Mouse (Mus musculus) midbrain, embryonic 10.5 days (tissue): Measurements from ENCODE around the gene Rbm47. TPM values are rescaled to one million over a fixed set of nuclear protein-coding genes. Genes with fewer than 3 reads are reported as not detected.

Experiments
- DNase-seq: peaks from one replicate; pipeline ENCODE4 v3.0.0-alpha.2; 2017; ENCODE audit warnings: low spot score
- H3K27ac ChIP-seq: fragments of 300-500 bp; sonication (generic); replicated peaks from 2 replicates; pipeline ENCODE4 v1.5.1; 2016; ENCODE audit warnings: mild to moderate bottlenecking
- H3K27me3 ChIP-seq: fragments of 300-500 bp; sonication (generic); 2 replicates; pipeline ENCODE4 v1.6.1; 2016; ENCODE audit warnings: low read depth, mild to moderate bottlenecking; ENCODE audit not compliant: poor library complexity, severe bottlenecking
- H3K36me3 ChIP-seq: fragments of 300-500 bp; sonication (generic); 2 replicates; pipeline ENCODE4 v1.6.1; 2016; ENCODE audit warnings: mild to moderate bottlenecking, moderate library complexity
- H3K4me1 ChIP-seq: fragments of 300-500 bp; sonication (generic); 2 replicates; pipeline ENCODE4 v1.6.1; 2016
- H3K4me3 ChIP-seq: fragments of 300-500 bp; sonication (generic); 2 replicates; pipeline ENCODE4 v1.5.1; 2016; ENCODE audit warnings: mild to moderate bottlenecking, moderate library complexity
- H3K9me3 ChIP-seq: fragments of 300-500 bp; sonication (generic); replicated peaks from 2 replicates; pipeline ENCODE4 v1.6.1; 2016; ENCODE audit warnings: mild to moderate bottlenecking
- WGBS: fragments of 180-500 bp; shearing (Covaris S2); methylation state at CpG from one replicate; pipeline ENCODE4 v1.1.7; 2016; 5-methylcytosine and 5-hydroxymethylcytosine counted together
- polyA plus RNA-seq: library from polyadenylated mRNA; unstranded; fragments of >200 nt; fragmentation: Nextera tagmentation; extraction: Ambion mirVana; gene quantifications from 2 replicates; pipeline ENCODE4 v1.2.1, GENCODE M21; 2016

Gene Rbm47
- polyA plus RNA-seq, 1 experiment from 2014 or later = 1.9 TPM

DNA sequence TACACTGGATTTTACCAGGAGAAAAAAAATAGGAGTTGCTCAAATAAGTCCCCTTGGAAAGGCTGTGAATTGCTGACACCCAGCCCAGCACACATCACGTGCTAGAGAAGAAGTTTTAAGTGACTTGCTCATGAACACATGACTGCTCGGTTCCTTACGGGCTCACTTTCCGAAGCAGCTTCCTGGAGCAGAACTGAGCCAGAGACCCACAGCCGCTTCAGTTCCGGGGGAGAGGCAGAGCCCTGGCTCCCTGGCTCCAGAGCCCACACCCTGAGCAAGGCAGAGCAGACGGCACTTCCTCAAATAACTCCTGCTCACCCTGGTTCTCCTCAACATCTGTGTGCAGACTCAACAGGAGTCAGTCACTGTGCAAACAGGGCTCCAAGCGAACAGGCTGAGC is 60.9 kb downstream of the Rbm47 start:
- DNase-seq = no peak
- Histone ChIP-seq H3K4me1 (no peaks in the 10 kb centered on the region), H3K27ac (no peak overlapping the region), H3K4me3 (no peak overlapping the region), H3K9me3 (no peaks in the 10 kb centered on the region), H3K36me3 (no peaks in the 10 kb centered on the region), H3K27me3 (no peaks in the 10 kb centered on the region)
- 79% methylated on average over 8 of the region's 8 CpGs for WGBS

DNA sequence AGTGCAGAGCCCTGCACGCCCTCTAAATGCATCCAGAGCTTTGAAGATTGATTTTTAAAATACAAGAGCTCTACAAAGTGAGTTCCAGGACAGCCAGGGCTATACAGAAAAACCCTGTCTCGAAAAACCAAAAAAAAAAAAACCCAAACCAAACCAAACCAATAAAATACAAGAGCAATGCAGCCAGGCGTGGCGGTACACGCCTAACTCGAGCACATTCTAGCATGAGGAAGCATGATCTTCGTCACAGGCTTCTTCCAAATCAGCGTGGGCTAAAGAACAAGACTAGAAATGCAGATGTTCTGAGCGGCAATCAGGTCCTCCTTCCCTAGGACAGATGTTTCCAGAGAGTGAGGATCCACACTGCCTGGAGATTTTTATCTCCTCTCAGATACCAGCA is 66.5 kb downstream of the Rbm47 start:
- H3K27me3 ChIP-seq = no peaks in the 10 kb centered on the region
- DNase-seq = no peak
- H3K27ac ChIP-seq = no peak overlapping the region
- 87% methylated on average over 9 of the region's 9 CpGs for WGBS
- no peaks in the 10 kb centered on the region; the same call in 1 of the 2 replicates for H3K4me1 ChIP-seq
- H3K36me3 ChIP-seq = no peaks in the 10 kb centered on the region
- H3K4me3 ChIP-seq = no peak overlapping the region
- no peaks in the 10 kb centered on the region for H3K9me3 ChIP-seq

DNA sequence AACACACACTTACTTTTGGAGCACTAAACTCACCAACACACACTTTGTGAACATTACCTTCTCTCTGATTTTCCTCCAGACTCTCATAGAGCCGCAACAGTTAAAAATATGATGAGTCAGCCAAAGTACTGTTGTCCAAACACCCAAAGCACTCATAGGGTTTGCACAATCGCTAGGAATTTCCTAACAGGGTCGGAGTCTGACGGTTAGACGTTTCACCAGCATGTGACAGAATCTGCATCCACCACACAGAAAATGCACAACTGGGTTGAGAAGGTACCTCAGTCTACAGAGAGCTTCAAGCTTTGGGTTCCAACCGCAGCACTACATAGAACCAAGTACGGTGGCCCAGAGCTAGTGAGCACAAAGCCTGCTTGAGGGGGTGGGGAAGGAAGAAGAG is 67.0 kb downstream of the Rbm47 start:
- WGBS = 88% methylated on average over 7 of the region's 7 CpGs
- H3K27ac ChIP-seq = no peak overlapping the region
- no peaks in the 10 kb centered on the region for H3K36me3 ChIP-seq
- no peaks in the 10 kb centered on the region for H3K27me3 ChIP-seq
- H3K9me3 ChIP-seq = no peaks in the 10 kb centered on the region
- no peak for DNase-seq
- H3K4me3 ChIP-seq = no peak overlapping the region
- H3K4me1 ChIP-seq = no peaks in the 10 kb centered on the region; the same call in 1 of the 2 replicates

DNA sequence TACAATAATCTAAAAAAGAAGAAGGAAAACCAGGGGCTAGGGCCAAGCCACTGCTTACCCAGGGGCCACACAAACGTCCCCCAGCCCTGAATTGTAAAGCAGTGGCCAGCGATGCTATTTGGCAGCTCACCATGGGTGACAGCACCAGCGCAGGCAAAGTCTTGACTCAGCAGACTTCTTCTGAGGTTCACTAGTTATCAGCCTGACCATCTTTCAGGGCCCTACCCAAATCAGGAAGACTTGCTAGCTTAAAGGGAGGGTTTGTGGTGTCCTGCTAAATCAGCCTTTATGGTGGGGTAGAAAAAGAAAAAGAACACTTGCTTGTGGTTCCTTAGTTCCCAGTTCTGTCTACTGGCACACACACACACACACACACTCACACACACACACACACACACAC is 67.6 kb downstream of the Rbm47 start:
- no peaks in the 10 kb centered on the region for H3K9me3 ChIP-seq
- H3K4me3 ChIP-seq = no peak overlapping the region
- no peaks in the 10 kb centered on the region for H3K36me3 ChIP-seq
- no peak for DNase-seq
- 80% methylated on average over 3 of the region's 3 CpGs for WGBS
- H3K4me1 ChIP-seq = no peaks in the 10 kb centered on the region; the same call in 1 of the 2 replicates
- no peak overlapping the region for H3K27ac ChIP-seq
- no peaks in the 10 kb centered on the region for H3K27me3 ChIP-seq

DNA sequence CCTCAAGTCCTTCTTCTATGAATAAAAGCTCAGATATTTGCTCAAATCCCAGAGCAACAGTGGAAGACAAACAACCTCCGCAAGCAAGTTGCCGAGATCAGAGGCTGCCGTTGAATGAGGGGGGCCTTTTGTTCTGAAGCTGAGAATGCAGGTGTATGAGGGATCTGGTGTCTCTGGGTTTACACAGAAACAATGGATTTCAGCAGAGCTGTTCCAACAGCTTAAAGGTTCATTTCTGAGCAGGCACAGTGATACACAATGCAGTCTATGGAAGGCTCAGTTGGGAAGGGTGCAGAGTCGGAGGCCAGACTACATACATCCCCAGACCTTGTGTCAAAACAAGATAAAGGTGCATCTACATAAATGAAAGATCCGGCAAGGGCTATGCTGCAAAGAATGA is 69.5 kb downstream of the Rbm47 start:
- no peak for DNase-seq
- no peak overlapping the region for H3K27ac ChIP-seq
- WGBS = 78% methylated on average over 5 of the region's 5 CpGs
- H3K4me3 ChIP-seq = no peak overlapping the region
- no peaks in the 10 kb centered on the region for H3K27me3 ChIP-seq
- no peaks in the 10 kb centered on the region for H3K9me3 ChIP-seq
- no peaks in the 10 kb centered on the region; the same call in 1 of the 2 replicates for H3K4me1 ChIP-seq
- H3K36me3 ChIP-seq = no peaks in the 10 kb centered on the region

DNA sequence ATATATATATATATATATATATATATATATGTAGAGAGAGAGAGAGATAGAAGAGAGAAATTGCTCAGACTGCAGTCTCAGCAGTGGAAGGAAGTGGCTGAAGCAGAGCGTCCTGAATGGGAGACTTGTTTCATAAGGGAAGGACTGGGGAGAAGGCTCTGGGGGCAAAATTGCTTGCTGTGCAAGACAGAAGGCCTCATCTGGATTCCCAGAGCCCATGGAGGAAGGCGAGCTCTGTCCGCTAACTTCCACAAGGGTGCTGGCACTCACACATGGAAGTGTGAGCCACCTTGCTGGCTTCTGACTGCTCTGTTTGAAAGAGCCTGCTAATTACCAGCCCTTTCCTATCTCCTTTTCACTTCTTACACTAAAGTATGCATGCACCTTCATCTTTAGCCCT is 70.1 kb downstream of the Rbm47 start:
- WGBS = 95% methylated on average over 3 of the region's 3 CpGs
- DNase-seq = no peak
- H3K4me1 ChIP-seq = no peaks in the 10 kb centered on the region; the same call in 1 of the 2 replicates

DNA sequence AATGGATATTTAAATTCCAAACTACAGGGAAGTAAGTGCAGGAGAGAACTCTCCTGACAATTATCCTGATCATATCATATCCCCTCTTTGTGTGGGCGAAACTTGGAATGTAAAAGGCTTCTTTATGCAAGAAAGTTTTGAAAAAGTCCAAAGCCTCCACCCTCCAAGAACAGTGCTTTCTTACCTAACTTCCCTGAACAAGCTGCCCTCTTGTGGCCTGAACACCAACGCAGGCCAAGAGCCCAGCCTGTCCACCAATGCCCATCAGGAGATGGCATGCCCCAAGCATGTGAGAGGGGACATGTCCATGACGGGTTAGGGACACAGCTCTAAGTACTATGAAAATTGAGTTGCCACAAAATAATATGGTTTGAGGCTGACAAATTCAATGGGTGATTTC is 71.3 kb downstream of the Rbm47 start:
- WGBS = 76% methylated on average over 3 of the region's 3 CpGs
- DNase-seq = no peak
- Histone ChIP-seq H3K4me1 (no peaks in the 10 kb centered on the region; the same call in 1 of the 2 replicates), H3K27ac (no peak overlapping the region), H3K36me3 (no peaks in the 10 kb centered on the region), H3K4me3 (no peak overlapping the region), H3K27me3 (no peaks in the 10 kb centered on the region), H3K9me3 (no peaks in the 10 kb centered on the region)

More for the DNA sequence above, 70.1 kb downstream of the Rbm47 start:
- H3K27me3 ChIP-seq = no peaks in the 10 kb centered on the region
- no peak overlapping the region for H3K4me3 ChIP-seq
- H3K27ac ChIP-seq = no peak overlapping the region
- H3K36me3 ChIP-seq = no peaks in the 10 kb centered on the region
- no peaks in the 10 kb centered on the region for H3K9me3 ChIP-seq

DNA sequence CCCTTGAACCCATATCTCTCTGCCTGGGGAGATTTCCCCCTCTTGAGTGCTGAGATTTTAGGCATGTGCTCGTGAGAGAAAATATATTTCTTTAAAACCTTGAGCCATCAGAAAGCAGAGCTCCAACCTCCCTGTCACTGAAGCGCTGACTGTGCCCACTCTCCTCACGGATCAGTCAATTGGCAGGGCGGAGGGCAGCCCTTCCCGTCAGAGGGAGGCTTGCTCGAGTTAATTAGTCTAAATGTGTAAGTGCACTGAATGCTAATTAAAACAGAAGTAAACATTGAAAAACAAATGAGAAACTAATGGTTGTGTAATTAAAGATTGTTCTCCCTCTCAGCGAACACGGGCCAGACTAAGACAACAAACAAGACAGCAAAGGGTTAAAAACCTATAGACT is 72.6 kb downstream of the Rbm47 start:
- Histone ChIP-seq H3K4me3 (no peak overlapping the region), H3K9me3 (no peaks in the 10 kb centered on the region), H3K4me1 (no peaks in the 10 kb centered on the region; the same call in 1 of the 2 replicates), H3K27ac (no peak overlapping the region), H3K27me3 (no peaks in the 10 kb centered on the region), H3K36me3 (no peaks in the 10 kb centered on the region)
- WGBS = 88% methylated on average over 8 of the region's 8 CpGs
- DNase-seq = no peak

DNA sequence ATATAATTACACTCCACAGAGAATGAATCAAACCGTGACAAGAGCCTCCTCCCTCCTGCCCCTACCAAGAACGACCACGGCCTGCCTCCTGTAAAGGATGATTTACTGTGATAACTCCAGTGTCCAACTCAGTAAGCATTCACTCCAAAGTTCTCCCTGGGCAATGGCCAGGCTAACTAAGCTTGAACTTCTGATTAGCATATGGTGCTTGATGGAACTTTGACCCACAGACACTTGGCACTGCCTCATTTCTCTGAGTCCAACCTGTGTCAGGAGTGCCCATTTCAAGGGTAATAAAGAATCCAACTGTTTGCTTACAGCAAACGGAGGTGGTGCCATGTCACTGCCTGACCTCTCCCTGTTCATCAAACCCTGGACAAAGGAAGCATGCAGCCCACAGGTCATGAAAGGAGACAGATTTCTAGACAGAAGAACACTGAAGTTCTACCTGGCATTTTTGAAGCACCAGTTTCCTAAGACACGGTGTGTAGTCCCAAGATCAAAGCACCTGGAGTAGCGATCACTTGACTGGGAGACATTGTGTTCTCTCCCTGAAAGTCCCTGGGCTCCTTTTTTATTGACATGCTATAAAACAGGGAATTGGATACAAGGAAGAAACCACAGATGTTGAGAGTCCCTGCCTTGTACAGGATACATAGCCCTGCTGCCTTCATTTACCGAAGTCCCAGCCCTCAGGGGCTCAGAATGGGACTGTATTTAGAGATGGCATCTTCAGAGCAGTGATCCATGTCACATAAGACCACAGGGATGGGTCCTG is 74.6 kb downstream of the Rbm47 start:
- no peak overlapping the region for H3K27ac ChIP-seq
- no peaks in the 10 kb centered on the region for H3K36me3 ChIP-seq
- H3K4me1 ChIP-seq = no peaks in the 10 kb centered on the region; the same call in 1 of the 2 replicates
- H3K4me3 ChIP-seq = no peak overlapping the region
- no peaks in the 10 kb centered on the region for H3K27me3 ChIP-seq
- 87% methylated on average over 7 of the region's 7 CpGs for WGBS
- no peaks in the 10 kb centered on the region for H3K9me3 ChIP-seq
- DNase-seq = no peak

DNA sequence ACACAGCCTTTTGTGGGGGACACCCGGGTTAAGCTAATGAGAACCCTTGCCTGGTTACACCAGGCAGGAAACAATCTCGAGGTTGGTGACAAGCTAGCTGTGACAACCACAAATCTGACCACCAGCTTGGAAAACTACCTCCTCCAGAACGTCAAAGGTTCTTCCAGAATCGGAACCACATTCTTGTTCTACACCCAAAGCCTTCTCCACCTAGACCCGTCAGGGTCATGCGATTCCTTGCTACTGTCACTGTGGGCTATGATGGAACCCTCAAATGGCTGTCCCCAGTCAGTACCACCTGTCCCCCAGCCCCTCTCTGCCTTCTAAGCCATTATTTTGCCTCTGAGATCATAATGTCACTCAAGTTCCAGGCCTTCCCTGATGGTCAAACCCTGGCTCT is 76.8 kb downstream of the Rbm47 start:
- no peak for DNase-seq
- Histone ChIP-seq H3K4me1 (no peaks in the 10 kb centered on the region), H3K27me3 (no peaks in the 10 kb centered on the region), H3K27ac (no peak overlapping the region), H3K36me3 (no peaks in the 10 kb centered on the region), H3K4me3 (no peak overlapping the region), H3K9me3 (no peaks in the 10 kb centered on the region)
- 92% methylated on average over 6 of the region's 6 CpGs for WGBS

DNA sequence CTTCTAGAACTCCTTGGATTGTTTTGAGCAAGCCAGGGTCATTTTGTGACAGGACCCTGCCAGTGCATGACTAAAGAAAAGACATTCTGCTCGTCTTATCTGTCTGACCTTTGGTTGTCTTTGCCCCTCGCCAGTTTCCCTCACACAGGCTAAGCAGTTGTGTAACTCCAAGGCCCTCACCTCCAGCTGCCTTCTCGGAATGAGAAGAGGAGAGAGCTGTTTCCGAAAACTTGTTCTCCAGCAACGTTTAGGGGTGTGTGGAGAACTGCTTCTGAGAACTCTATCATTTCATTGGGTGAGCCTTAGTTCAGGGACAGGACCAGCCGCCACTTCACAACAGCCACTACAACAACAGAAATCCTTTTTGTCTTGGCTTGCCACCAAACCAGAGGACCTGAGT is 77.8 kb downstream of the Rbm47 start:
- no peak overlapping the region for H3K4me3 ChIP-seq
- no peaks in the 10 kb centered on the region for H3K9me3 ChIP-seq
- no peaks in the 10 kb centered on the region for H3K27me3 ChIP-seq
- H3K27ac ChIP-seq = no peak overlapping the region
- WGBS = 70% methylated on average over 6 of the region's 6 CpGs
- DNase-seq = no peak
- no peaks in the 10 kb centered on the region for H3K36me3 ChIP-seq
- H3K4me1 ChIP-seq = no peaks in the 10 kb centered on the region

DNA sequence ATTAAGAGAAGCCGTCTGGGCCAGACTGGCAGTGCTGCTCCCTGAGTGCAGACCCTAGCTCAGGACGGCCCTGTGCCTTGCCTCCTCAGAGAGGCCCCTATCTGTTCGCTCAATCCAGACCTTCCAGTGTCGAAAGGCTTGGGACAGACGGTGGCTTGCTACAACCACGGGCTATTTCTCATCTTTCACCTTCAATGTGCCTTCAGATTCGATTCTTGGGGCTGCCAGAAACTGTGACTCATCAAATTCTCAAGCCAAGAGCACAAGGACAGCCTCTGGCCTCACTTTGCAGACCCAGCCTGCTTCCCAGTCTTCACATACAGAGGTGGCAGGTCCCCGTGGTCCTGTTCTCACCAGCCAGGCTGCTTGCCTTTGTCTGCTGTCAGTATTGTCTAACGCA is 82.9 kb downstream of the Rbm47 start:
- no peaks in the 10 kb centered on the region for H3K4me1 ChIP-seq
- no peak overlapping the region for H3K4me3 ChIP-seq
- H3K9me3 ChIP-seq = no peaks in the 10 kb centered on the region
- no peaks in the 10 kb centered on the region for H3K27me3 ChIP-seq
- WGBS = 74% methylated on average over 9 of the region's 9 CpGs
- no peaks in the 10 kb centered on the region for H3K36me3 ChIP-seq
- peak overlapping the region; percentile 42; the same call in 1 of the 2 replicates for H3K27ac ChIP-seq
- DNase-seq = no peak

DNA sequence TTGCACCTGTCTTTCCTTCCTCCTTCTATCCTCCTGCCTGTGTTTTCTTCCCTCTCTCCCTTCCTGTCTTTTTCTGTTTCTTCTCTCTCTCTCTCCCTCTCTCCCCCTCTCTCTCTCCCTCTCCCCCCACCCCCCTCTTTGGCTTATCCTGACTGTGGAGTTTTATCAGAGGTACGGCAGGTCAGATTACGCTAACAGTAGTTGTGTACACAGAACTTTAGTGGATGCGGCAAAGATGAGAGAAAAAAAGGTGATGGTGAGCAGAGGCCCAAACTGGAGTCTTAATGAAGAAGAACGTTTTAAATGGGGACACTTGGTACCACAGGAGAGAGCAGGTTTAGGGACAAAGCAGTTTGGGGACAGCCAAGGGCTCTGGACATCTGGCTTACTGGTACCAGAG is 83.3 kb downstream of the Rbm47 start:
- no peaks in the 10 kb centered on the region for H3K27me3 ChIP-seq
- H3K9me3 ChIP-seq = no peaks in the 10 kb centered on the region
- no peaks in the 10 kb centered on the region for H3K4me1 ChIP-seq
- no peaks in the 10 kb centered on the region for H3K36me3 ChIP-seq
- no peak overlapping the region for H3K4me3 ChIP-seq
- DNase-seq = no peak
- H3K27ac ChIP-seq = no peak overlapping the region
- 86% methylated on average over 4 of the region's 4 CpGs for WGBS
